Mouse (Mus musculus): ENCODE results near the gene C1qtnf1. TPM values are rescaled to one million over a fixed set of nuclear protein-coding genes. Genes with fewer than 3 reads are reported as not detected.

C1qtnf1 gene
- total RNA-seq, 1 experiment: 0.36 TPM

- Histone ChIP-seq H3K4me1 (ENCODE audit: control insufficient read depth in 2 of 2, insufficient read depth in 2 of 2, low read length in 2 of 2, poor library complexity in 1 of 2) (peaks cover 0 to 4% of the 10 kb centered on the region in 2 experiments; a peak in 2 of 4 replicates), H3K36me3 (ENCODE audit: control insufficient read depth, insufficient read depth, low read length, poor library complexity, severe bottlenecking) (peaks cover 3% of the 10 kb centered on the region; the same call in 1 of the 2 replicates)
- no peak for DNase-seq (ENCODE audit: low read depth, low spot score)
Measured at GRCm38 (mm10) chr11:118416046-118416445, 12.0 kb upstream of the C1qtnf1 start.

GRCm38 (mm10) chr11:118417496-118417895 lies 10.5 kb upstream of the C1qtnf1 start:
- in situ Hi-C loops (cut with MboI; ENCODE audit: low sequenced_read_pairs in 2 of 2, unreplicated experiment in 2 of 2): no loop called here
- no peak overlapping the region for H3K27ac ChIP-seq (ENCODE audit: insufficient read depth, low read depth, low read length, poor library complexity, severe bottlenecking)
- DNase-seq (ENCODE audit: low read depth, low spot score): no peak
- H3K36me3 ChIP-seq (ENCODE audit: control insufficient read depth, insufficient read depth, low read length, poor library complexity, severe bottlenecking): no peaks in the 10 kb centered on the region; the same call in 1 of the 2 replicates
- no peak overlapping the region for H3K9ac ChIP-seq (ENCODE audit: insufficient read depth, low read depth, low read length, poor library complexity, severe bottlenecking)
- peak overlapping the region in 1 of 2 experiments; percentile 16; a peak in 1 of 4 replicates for H3K4me3 ChIP-seq (ENCODE audit: insufficient read depth in 1 of 2, low read depth in 1 of 2, low read length in 2 of 2, poor library complexity in 1 of 2, severe bottlenecking in 1 of 2)
- peaks cover 0 to 4% of the 10 kb centered on the region in 2 experiments; a peak in 1 of 4 replicates for H3K4me1 ChIP-seq (ENCODE audit: control insufficient read depth in 2 of 2, insufficient read depth in 2 of 2, low read length in 2 of 2, poor library complexity in 1 of 2)
- TF ChIP-seq CHD2 (IDR thresholded peaks at IDR 0.05; ENCODE audit: low read depth, low read length): no peak
- no peak for TF ChIP-seq ZNF384 (IDR thresholded peaks at IDR 0.05; ENCODE audit: low read depth, low read length)
- no peak for TF ChIP-seq ZC3H11A (IDR thresholded peaks at IDR 0.05; ENCODE audit: borderline replicate concordance, low read depth, low read length)
- TF ChIP-seq HCFC1 (IDR thresholded peaks at IDR 0.05; ENCODE audit: borderline replicate concordance, insufficient read depth, low read length): no peak
- H3K9me3 ChIP-seq (ENCODE audit: control insufficient read depth, insufficient read depth, low read depth, low read length): no peaks in the 10 kb centered on the region

More at GRCm38 (mm10) chr11:118416046-118416445, 12.0 kb upstream of the C1qtnf1 start:
- Histone ChIP-seq H3K9me3 (ENCODE audit: control insufficient read depth, insufficient read depth, low read depth, low read length) (no peaks in the 10 kb centered on the region), H3K9ac (ENCODE audit: insufficient read depth, low read depth, low read length, poor library complexity, severe bottlenecking) (no peak overlapping the region), H3K4me3 (ENCODE audit: insufficient read depth in 1 of 2, low read depth in 1 of 2, low read length in 2 of 2, poor library complexity in 1 of 2, severe bottlenecking in 1 of 2) (no peak overlapping the region), H3K27ac (ENCODE audit: insufficient read depth, low read depth, low read length, poor library complexity, severe bottlenecking) (no peak overlapping the region)
- TF ChIP-seq ZNF384 (IDR thresholded peaks at IDR 0.05; ENCODE audit: low read depth, low read length): no peak
- TF ChIP-seq CHD2 (IDR thresholded peaks at IDR 0.05; ENCODE audit: low read depth, low read length): no peak
- no peak for TF ChIP-seq ZC3H11A (IDR thresholded peaks at IDR 0.05; ENCODE audit: borderline replicate concordance, low read depth, low read length)
- TF ChIP-seq HCFC1 (IDR thresholded peaks at IDR 0.05; ENCODE audit: borderline replicate concordance, insufficient read depth, low read length): no peak
- TF ChIP-seq MAFK (IDR thresholded peaks at IDR 0.05; ENCODE audit: insufficient read depth, low read depth, low read length): no peak
- in situ Hi-C loops (cut with MboI; ENCODE audit: low sequenced_read_pairs in 2 of 2, unreplicated experiment in 2 of 2): no loop called here

GRCm38 (mm10) chr11:118418442-118418833 lies 9.6 kb upstream of the C1qtnf1 start:
- Histone ChIP-seq H3K36me3 (ENCODE audit: control insufficient read depth, insufficient read depth, low read length, poor library complexity, severe bottlenecking) (no peaks in the 10 kb centered on the region; the same call in 1 of the 2 replicates), H3K4me3 (ENCODE audit: insufficient read depth in 1 of 2, low read depth in 1 of 2, low read length in 2 of 2, poor library complexity in 1 of 2, severe bottlenecking in 1 of 2) (peak overlapping the region; percentile 88 to 89), H3K9me3 (ENCODE audit: control insufficient read depth, insufficient read depth, low read depth, low read length) (no peaks in the 10 kb centered on the region), H3K9ac (ENCODE audit: insufficient read depth, low read depth, low read length, poor library complexity, severe bottlenecking) (peak overlapping the region; percentile 95), H3K27ac (ENCODE audit: insufficient read depth, low read depth, low read length, poor library complexity, severe bottlenecking) (no peak overlapping the region), H3K4me1 (ENCODE audit: control insufficient read depth in 2 of 2, insufficient read depth in 2 of 2, low read length in 2 of 2, poor library complexity in 1 of 2) (peaks cover 0 to 4% of the 10 kb centered on the region in 2 experiments; a peak in 1 of 4 replicates)
- TF ChIP-seq MAFK (IDR thresholded peaks at IDR 0.05; ENCODE audit: insufficient read depth, low read depth, low read length) (no peak), HCFC1 (IDR thresholded peaks at IDR 0.05; ENCODE audit: borderline replicate concordance, insufficient read depth, low read length) (no peak), ZC3H11A (IDR thresholded peaks at IDR 0.05; ENCODE audit: borderline replicate concordance, low read depth, low read length) (no peak), CHD2 (IDR thresholded peaks at IDR 0.05; ENCODE audit: low read depth, low read length) (no peak), ZNF384 (IDR thresholded peaks at IDR 0.05; ENCODE audit: low read depth, low read length) (no peak)
- no peak for DNase-seq (ENCODE audit: low read depth, low spot score)
- in situ Hi-C loops (cut with MboI; ENCODE audit: low sequenced_read_pairs in 2 of 2, unreplicated experiment in 2 of 2): no loop called here

- Histone ChIP-seq H3K9me3 (ENCODE audit: control insufficient read depth, insufficient read depth, low read depth, low read length) (no peaks in the 10 kb centered on the region), H3K27ac (ENCODE audit: insufficient read depth, low read depth, low read length, poor library complexity, severe bottlenecking) (0 out of 2 replicates have a peak within 1 kb of the TSS, but pooled peaks have one; percentile 28), H3K36me3 (ENCODE audit: control insufficient read depth, insufficient read depth, low read length, poor library complexity, severe bottlenecking) (no peaks in the 10 kb centered on the region; the same call in 1 of the 2 replicates), H3K4me1 (ENCODE audit: control insufficient read depth in 2 of 2, insufficient read depth in 2 of 2, low read length in 2 of 2, poor library complexity in 1 of 2) (peaks cover 0 to 4% of the 10 kb centered on the region in 2 experiments; a peak in 1 of 4 replicates), H3K9ac (ENCODE audit: insufficient read depth, low read depth, low read length, poor library complexity, severe bottlenecking) (peak within 1 kb of the TSS; percentile 95), H3K4me3 (ENCODE audit: insufficient read depth in 1 of 2, low read depth in 1 of 2, low read length in 2 of 2, poor library complexity in 1 of 2, severe bottlenecking in 1 of 2) (peak within 1 kb of the TSS; percentile 88 to 89)
- peak; percentile 98 for DNase-seq (ENCODE audit: low read depth, low spot score)
- TF ChIP-seq MAFK (IDR thresholded peaks at IDR 0.05; ENCODE audit: insufficient read depth, low read depth, low read length): no peak
- TF ChIP-seq CHD2 (IDR thresholded peaks at IDR 0.05; ENCODE audit: low read depth, low read length): no peak
- TF ChIP-seq HCFC1 (IDR thresholded peaks at IDR 0.05; ENCODE audit: borderline replicate concordance, insufficient read depth, low read length): peak; percentile 99
- no peak for TF ChIP-seq ZNF384 (IDR thresholded peaks at IDR 0.05; ENCODE audit: low read depth, low read length)
- TF ChIP-seq ZC3H11A (IDR thresholded peaks at IDR 0.05; ENCODE audit: borderline replicate concordance, low read depth, low read length): no peak
- in situ Hi-C loops (cut with MboI; ENCODE audit: low sequenced_read_pairs in 2 of 2, unreplicated experiment in 2 of 2): no loop called here
Measured at GRCm38 (mm10) chr11:118418834-118419504, 9.0 kb upstream of the C1qtnf1 start, which contains the start of gene Cant1. TSS of gene Cant1 (minus strand) at chr11:118419086.
